Mouse (Mus musculus) kidney, embryonic 15.5 days (tissue): ENCODE results near the gene Lta. TPM values are rescaled to one million over a fixed set of nuclear protein-coding genes. Genes with fewer than 3 reads are reported as not detected.
A peak's percentile ranks its signal among the peaks of the same experiment; 100 is the strongest.

Experiments
- ATAC-seq: fragments of 200-750 bp; cut with Nextera tagmentation; replicated peaks from 2 replicates; pipeline ENCODE4 v1.8.0; 2017; ENCODE audit warnings: moderate TSS enrichment; ENCODE audit not compliant: low FRiP score
- H3K27ac ChIP-seq: fragments of 300-500 bp; sonication (generic); 2 replicates; pipeline ENCODE4 v1.5.1; 2015; ENCODE audit warnings: mild to moderate bottlenecking, inconsistent platforms
- H3K27me3 ChIP-seq: fragments of 300-500 bp; sonication (generic); 2 replicates; pipeline ENCODE4 v1.6.1; 2015; ENCODE audit warnings: inconsistent platforms
- H3K36me3 ChIP-seq: fragments of 300-500 bp; sonication (generic); 2 replicates; pipeline ENCODE4 v1.6.1; 2015; ENCODE audit warnings: inconsistent platforms
- H3K4me1 ChIP-seq: fragments of 300-500 bp; sonication (generic); 2 replicates; pipeline ENCODE4 v1.6.1; 2015; ENCODE audit warnings: inconsistent platforms
- H3K4me2 ChIP-seq: fragments of 300-500 bp; sonication (generic); 2 replicates; pipeline ENCODE4 v1.6.1; 2015; ENCODE audit warnings: moderate library complexity, mild to moderate bottlenecking, inconsistent platforms
- H3K4me3 ChIP-seq: fragments of 300-500 bp; sonication (generic); replicated peaks from 2 replicates; pipeline ENCODE4 v1.5.1; 2015; ENCODE audit warnings: mild to moderate bottlenecking, inconsistent platforms
- H3K9ac ChIP-seq: fragments of 300-500 bp; sonication (generic); 2 replicates; pipeline ENCODE4 v1.6.1; 2015; ENCODE audit warnings: mild to moderate bottlenecking, inconsistent platforms
- H3K9me3 ChIP-seq: fragments of 300-500 bp; sonication (generic); replicated peaks from 2 replicates; pipeline ENCODE4 v1.6.1; 2016; ENCODE audit warnings: inconsistent platforms
- whole genome bisulfite sequencing: fragments of 180-500 bp; shearing (Covaris S2); methylation state at CpG from one replicate; pipeline ENCODE4 v1.1.7; 2015; ENCODE audit warnings: mixed read lengths; 5-methylcytosine and 5-hydroxymethylcytosine counted together
- polyA plus RNA-seq: library from polyadenylated mRNA; unstranded; fragments of >200 nt; fragmentation: Nextera tagmentation; extraction: Ambion mirVana; gene quantifications from 2 replicates; pipeline ENCODE4 v1.2.1, GENCODE M21; 2015

Lta gene
- polyA plus RNA-seq, 1 experiment from 2014 or later, result 0.10 TPM

DNA sequence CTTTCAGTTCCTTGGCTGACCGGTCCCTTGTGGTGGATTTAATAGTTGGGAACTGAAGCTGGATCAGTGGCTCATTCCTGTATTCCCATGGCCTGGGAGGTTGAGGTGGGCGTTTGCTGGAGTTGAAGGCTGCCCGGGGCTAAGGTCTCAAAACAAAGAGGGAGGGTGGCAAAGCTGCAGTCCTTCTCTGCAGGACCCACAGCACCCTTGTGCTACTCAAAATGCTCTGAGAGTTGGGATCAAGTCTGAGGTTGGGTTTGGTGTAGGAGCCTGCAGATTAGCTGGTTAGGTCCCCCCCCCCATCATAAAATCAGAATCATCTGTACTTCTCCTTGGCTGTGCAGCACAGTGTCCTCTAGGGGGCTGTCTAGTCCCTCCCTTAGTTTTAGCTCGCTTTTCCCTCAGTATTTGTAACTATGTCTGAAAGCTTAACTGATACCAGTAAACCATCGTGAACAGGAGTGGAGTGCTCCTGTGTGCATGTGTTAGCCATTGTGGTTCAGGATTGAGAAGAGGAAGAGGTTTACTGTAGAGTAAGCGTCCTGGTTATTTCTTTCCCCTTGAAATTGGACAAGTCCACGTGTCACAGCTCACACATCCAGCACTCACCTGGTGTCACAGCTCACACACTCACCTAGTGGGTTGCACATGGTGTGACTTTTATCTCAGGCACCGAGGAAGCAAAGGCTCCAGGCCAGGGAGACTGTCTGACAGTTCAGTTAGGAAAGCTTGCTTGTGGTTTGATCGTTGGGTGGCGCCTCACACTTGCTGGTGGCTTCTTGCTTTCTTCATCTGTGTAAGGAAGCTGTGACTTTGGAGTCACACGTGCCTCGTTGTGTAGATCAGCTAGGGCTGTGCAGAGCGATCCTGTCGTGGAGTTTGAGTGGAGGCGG is 40.8 kb upstream of the Lta start:
- Histone ChIP-seq H3K4me1 (peaks cover 61% of the 10 kb centered on the region), H3K4me3 (peak overlapping the region; percentile 71), H3K27me3 (no peaks in the 10 kb centered on the region), H3K27ac (no peak overlapping the region), H3K36me3 (peaks cover 79% of the 10 kb centered on the region), H3K4me2 (peak overlapping the region; percentile 86), H3K9ac (0 out of 2 replicates have a peak overlapping the region, but pooled peaks have one; percentile 91), H3K9me3 (no peaks in the 10 kb centered on the region)
- WGBS, result 74% methylated on average over 15 of the region's 15 CpGs
- ATAC-seq, result no peak

DNA sequence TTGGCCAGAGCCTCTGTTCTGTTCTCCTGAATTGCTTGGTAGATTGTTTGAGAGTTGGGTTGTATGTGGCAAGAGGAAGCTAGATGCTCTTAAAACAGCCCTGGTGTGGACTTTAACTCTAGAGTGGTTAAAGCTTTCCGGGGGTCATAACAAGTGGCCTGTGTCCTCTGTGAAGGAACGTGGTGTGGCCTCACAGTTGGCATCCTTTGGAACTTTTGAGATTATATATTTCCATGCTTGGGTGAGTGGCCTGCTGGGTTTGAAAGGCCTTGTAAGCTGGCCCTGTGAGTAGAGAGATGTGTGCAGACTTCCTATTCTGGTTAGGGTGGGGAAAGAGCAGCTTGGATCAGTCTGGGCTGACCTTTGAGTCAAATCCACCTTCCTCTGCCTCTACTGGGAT is 39.8 kb upstream of the Lta start:
- peak overlapping the region; percentile 86 for H3K4me2 ChIP-seq
- 65% methylated on average over 2 of the region's 2 CpGs for WGBS
- peaks cover 69% of the 10 kb centered on the region for H3K36me3 ChIP-seq
- peaks cover 71% of the 10 kb centered on the region for H3K4me1 ChIP-seq
- no peaks in the 10 kb centered on the region for H3K9me3 ChIP-seq
- H3K9ac ChIP-seq, result peak overlapping the region; percentile 91
- no peak overlapping the region for H3K27ac ChIP-seq
- no peaks in the 10 kb centered on the region for H3K27me3 ChIP-seq
- ATAC-seq, result no peak
- H3K4me3 ChIP-seq, result peak overlapping the region; percentile 71

DNA sequence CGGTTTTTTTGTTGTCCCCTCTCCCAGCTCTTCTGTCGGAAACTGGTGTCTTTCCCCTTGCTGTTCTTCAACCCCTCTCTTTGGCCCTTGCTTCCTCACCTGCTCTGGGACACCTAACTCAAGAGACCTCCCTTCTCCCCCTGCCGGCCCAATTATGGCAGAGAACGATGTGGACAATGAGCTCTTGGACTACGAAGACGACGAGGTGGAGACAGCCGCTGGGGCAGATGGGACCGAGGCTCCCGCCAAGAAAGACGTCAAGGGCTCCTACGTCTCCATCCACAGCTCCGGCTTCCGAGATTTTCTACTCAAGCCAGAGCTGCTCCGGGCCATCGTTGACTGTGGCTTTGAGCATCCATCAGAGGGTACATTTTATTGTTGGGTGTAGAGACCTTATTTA is 37.9 kb upstream of the Lta start:
- under 1% methylated on average over 16 of the region's 16 CpGs for WGBS
- peak overlapping the region; percentile 98 for H3K27ac ChIP-seq
- peaks cover 58% of the 10 kb centered on the region for H3K4me1 ChIP-seq
- peak overlapping the region; percentile 71 for H3K4me3 ChIP-seq
- peaks cover 50% of the 10 kb centered on the region for H3K36me3 ChIP-seq
- no peak for ATAC-seq
- no peaks in the 10 kb centered on the region for H3K9me3 ChIP-seq
- peak overlapping the region; percentile 86 for H3K4me2 ChIP-seq
- H3K9ac ChIP-seq, result peak overlapping the region; percentile 91
- no peaks in the 10 kb centered on the region for H3K27me3 ChIP-seq

DNA sequence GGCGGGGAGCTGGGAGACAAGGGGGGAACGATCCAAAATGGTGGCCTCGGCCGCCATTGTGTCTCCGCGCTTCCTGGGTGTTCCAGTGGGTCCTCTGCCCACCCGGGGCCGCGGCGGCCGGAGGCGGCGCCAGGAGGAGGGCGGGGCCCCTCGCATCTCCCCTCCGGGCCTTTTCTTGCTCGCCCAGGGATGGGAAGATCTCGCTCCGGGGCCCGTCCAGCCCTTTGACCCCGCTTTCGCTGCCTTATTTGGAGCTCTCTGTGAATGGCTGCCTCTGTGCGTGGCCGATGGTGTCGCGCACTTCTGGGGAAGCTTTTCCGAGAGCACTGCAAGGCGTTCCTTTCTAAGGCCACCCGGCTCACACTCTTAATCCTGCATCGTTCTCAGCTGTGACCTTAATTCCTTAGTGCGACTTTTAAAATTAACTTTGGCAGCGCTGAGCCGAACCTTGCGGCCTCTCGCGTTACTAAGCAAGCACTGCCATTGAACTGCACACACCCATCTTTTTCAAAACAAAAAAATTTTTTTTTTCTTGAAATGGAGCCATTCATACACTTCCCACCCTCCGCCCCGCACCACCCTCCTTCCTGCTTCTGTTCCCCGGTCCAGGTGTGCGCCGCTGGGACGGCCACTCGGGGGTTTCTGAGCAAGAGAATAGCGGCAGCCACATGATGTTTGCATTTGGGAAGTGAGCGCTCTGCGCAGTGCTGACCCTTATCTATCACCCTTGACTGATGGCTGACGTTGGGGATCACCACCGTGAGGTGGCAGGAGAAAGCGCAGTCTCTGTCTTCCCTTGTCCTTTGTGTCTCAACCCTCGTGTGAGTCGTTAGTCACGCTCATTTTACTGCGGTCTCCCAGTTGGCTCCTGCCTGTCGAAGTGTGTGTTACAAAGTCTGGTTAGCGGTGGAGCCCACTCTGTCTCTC is 37.1 kb upstream of the Lta start:
- WGBS, result under 1% methylated on average over 55 of the region's 55 CpGs
- Histone ChIP-seq H3K4me1 (peaks cover 52% of the 10 kb centered on the region), H3K9me3 (no peaks in the 10 kb centered on the region), H3K4me3 (peak overlapping the region; percentile 71), H3K27ac (peak overlapping the region; percentile 98), H3K36me3 (peaks cover 45% of the 10 kb centered on the region), H3K27me3 (no peaks in the 10 kb centered on the region), H3K9ac (peak overlapping the region; percentile 91), H3K4me2 (peak overlapping the region; percentile 86)
- ATAC-seq, result peak; percentile 52

DNA sequence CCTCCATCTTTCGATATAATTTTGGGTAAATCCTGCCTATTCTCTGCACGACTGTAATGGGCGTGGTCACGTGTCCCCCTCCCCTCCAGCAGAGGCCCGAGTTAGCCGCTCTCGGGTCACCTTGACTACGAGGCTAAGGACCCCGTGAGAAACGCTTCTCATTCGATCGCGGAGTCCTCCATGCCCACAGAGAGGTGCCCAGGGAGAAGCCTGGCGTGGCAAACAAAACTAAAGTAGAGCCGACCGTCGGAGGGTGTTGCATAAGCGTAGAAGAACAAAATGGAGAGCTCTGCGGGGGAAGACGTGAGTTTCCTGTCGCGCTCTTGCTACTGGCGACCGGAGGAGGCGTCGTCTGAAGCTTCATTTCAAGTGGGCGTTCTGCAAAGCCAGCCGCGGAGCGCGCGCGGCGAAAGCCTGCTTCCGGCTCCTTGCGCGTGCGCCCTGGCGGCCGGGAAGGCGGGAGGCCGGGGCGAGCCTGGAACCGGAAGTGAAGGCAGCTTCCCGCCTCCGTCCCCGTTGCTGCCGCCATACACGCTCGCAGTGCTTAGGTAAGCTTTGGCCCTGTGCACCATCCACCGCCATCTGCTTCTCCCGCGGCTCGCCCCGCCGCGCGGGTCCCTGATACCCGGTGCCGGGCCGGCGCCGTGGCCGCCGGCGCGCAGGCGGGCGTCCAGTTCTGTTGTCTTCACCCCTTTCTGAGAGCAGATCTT is 36.3 kb upstream of the Lta start, which contains the start of gene Ddx39b:
Gene Ddx39b, plus strand, starts transcription at position 442 of the 710 bp plus-strand sequence.
- peak within 1 kb of the TSS; percentile 86 for H3K4me2 ChIP-seq
- no peaks in the 10 kb centered on the region for H3K27me3 ChIP-seq
- no peaks in the 10 kb centered on the region for H3K9me3 ChIP-seq
- H3K36me3 ChIP-seq, result peaks cover 37% of the 10 kb centered on the region
- peak; percentile 90 for ATAC-seq
- H3K4me1 ChIP-seq, result peaks cover 51% of the 10 kb centered on the region
- peak within 1 kb of the TSS; percentile 71 for H3K4me3 ChIP-seq
- under 1% methylated on average over 69 of the region's 69 CpGs for WGBS
- peak within 1 kb of the TSS; percentile 98 for H3K27ac ChIP-seq
- H3K9ac ChIP-seq, result peak within 1 kb of the TSS; percentile 91

DNA sequence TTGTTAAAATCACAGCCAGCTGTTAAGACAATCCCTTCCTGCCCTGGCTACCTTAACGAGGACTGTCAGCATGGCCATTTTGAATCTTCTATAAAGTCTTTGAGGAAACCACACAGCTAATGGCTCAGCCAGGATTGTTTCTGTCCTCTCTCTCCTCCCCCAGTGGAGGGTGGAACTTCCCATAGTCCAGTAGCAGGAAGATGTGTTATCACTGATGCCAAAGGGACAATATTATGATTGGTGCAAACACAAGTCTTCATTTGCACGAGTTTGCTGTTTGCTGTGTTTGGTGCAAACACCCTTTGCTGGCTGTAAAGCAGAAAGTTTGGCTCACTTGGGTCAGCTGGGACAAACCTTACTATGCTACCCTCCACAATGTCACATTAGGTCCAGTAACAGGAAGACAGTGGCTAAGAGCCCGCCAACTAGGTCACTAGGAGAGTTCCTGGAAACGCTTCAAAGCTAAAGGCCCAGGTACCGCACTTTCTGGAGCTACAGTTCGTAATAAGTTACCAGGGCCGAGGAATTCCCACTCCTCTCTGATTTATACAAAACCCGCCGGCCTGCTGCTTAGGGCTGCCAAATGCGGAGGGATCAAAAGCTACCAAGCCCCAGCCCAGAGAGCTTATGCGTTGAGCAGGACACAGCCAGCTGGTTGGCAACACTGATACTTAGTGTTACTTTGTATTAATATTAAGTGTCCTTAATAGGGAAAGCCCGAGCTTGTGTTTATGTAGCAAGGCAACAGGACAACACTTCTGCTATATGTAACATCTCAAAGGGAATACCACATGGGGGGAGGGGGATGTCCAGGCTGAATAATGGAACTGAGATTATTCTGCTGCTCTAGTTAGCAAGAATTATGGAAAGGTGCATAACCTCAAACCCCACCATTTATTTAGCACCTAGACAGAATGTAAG is 35.5 kb upstream of the Lta start:
- WGBS, result 28% methylated on average over 12 of the region's 12 CpGs
- Histone ChIP-seq H3K4me3 (peak overlapping the region; percentile 71), H3K4me2 (peak overlapping the region; percentile 86), H3K27ac (peak overlapping the region; percentile 98), H3K9ac (peak overlapping the region; percentile 91), H3K4me1 (peaks cover 44% of the 10 kb centered on the region), H3K27me3 (no peaks in the 10 kb centered on the region), H3K9me3 (no peaks in the 10 kb centered on the region), H3K36me3 (peaks cover 29% of the 10 kb centered on the region)
- ATAC-seq, result peak; percentile 0; the same call in 1 of the 2 replicates

DNA sequence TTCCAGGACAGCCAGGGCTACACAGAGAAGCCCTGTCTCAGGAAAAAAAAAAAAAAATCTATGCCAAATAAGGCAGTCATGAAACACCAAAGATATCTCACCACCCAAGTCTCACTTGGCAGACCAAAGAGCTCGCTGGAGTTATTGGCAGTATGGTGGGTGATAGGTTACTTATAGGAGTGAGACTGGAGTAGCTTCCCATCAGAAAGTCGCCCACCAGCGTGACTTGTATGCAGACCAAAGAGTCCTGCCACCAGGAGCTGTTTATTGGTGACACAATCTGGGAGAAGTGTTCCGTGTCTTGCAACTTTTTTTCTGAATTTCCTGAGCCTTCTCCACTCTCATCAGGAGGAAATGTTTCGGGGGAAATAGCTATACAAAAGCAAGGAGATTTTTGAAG is 34.5 kb upstream of the Lta start:
- H3K27ac ChIP-seq, result no peak overlapping the region
- no peak overlapping the region for H3K9ac ChIP-seq
- H3K9me3 ChIP-seq, result no peaks in the 10 kb centered on the region
- no peak for ATAC-seq
- 75% methylated on average over 5 of the region's 5 CpGs for WGBS
- no peaks in the 10 kb centered on the region for H3K27me3 ChIP-seq
- H3K36me3 ChIP-seq, result peaks cover 19% of the 10 kb centered on the region
- no peak overlapping the region for H3K4me3 ChIP-seq
- H3K4me2 ChIP-seq, result no peak overlapping the region
- H3K4me1 ChIP-seq, result peaks cover 37% of the 10 kb centered on the region

DNA sequence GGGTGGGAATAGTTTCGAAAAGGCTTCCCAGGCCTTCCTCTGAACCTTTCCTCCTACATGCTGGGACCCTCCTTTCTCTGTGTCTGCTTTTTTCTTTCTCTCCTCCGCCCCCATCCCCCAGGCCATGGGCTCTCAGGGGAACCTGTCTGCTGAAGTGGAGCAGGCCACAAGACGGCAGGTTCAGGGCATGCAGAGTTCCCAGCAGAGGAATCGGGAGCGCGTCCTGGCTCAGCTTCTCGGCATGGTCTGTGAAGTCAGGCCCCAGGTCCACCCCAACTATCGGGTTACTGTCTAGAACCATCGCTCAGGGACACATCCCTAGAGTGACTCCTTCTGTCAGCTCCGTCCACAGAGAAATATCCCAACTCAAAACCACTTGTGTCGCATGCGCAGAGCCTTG is 32.4 kb upstream of the Lta start:
- no peak overlapping the region for H3K4me2 ChIP-seq
- no peak for ATAC-seq
- no peaks in the 10 kb centered on the region for H3K9me3 ChIP-seq
- peaks cover 43% of the 10 kb centered on the region for H3K4me1 ChIP-seq
- peaks cover 12% of the 10 kb centered on the region for H3K36me3 ChIP-seq
- H3K27ac ChIP-seq, result no peak overlapping the region
- H3K9ac ChIP-seq, result no peak overlapping the region
- H3K4me3 ChIP-seq, result no peak overlapping the region
- no peaks in the 10 kb centered on the region for H3K27me3 ChIP-seq
- WGBS, result 82% methylated on average over 12 of the region's 12 CpGs

DNA sequence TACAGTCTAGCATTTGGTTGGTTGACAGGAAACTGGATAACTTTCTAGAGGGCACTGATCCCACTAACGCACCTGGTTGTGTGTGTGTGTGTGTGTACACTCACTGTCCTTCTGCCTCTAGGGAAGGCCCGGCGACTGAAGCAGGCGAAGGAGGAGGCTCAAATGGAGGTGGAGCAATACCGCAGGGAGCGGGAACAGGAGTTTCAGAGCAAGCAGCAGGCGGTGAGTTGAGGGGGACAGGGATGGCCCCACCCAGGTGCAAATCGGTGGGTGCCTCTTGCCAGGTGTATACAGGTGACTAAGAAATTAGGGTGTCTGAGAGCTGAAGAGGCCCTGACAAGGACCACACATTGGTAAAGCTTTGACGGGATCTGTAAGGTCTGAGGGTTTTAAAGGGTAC is 31.8 kb upstream of the Lta start:
- H3K36me3 ChIP-seq, result peaks cover 12% of the 10 kb centered on the region
- WGBS, result 73% methylated on average over 9 of the region's 9 CpGs

DNA sequence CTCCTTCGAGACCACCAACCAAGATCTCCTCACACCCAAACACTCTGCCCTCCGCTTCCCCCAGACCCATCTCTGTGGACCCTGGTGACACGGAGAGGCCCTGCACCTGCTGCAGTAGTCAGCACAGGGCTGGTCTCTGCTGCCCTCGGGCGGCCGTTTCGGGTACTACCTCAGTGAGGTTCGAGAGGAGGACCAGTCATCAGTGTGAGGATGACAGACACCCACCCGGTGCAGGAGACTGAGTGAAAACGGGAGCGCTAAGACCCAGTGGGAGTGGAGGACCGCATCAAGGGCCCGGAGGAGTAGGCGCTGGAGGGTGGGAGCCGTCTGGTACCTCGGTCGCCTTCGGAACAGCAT is 31.2 kb upstream of the Lta start:
- peak; percentile 50 for ATAC-seq
- Histone ChIP-seq H3K27me3 (no peaks in the 10 kb centered on the region), H3K9me3 (no peaks in the 10 kb centered on the region), H3K9ac (peak overlapping the region; percentile 89), H3K4me1 (peaks cover 53% of the 10 kb centered on the region), H3K4me3 (peak overlapping the region; percentile 67), H3K4me2 (peak overlapping the region; percentile 70), H3K27ac (peak overlapping the region; percentile 98), H3K36me3 (peaks cover 14% of the 10 kb centered on the region)
- WGBS, result under 1% methylated on average over 18 of the region's 18 CpGs

More for the DNA sequence above, 31.8 kb upstream of the Lta start:
- Histone ChIP-seq H3K27me3 (no peaks in the 10 kb centered on the region), H3K9ac (no peak overlapping the region), H3K9me3 (no peaks in the 10 kb centered on the region), H3K27ac (no peak overlapping the region), H3K4me3 (peak overlapping the region; percentile 67; the same call in 1 of the 2 replicates), H3K4me2 (peak overlapping the region; percentile 70; the same call in 1 of the 2 replicates), H3K4me1 (peaks cover 48% of the 10 kb centered on the region)
- ATAC-seq, result no peak
